Mouse (Mus musculus) liver, embryonic 18 days (tissue): ENCODE data around the gene Copz1. TPM values are rescaled to one million over a fixed set of nuclear protein-coding genes. Genes with fewer than 3 reads are reported as not detected.

Experiments
- polyA plus RNA-seq: library from polyadenylated mRNA; depleted of rRNA; stranded (reverse); fragments of >200 nt; gene quantifications from 2 replicates; pipeline ENCODE4 v1.2.3, GENCODE M21; 2012; rRNA removed

The Copz1 gene
- 123 and 127 TPM in 2 replicates for polyA plus RNA-seq

GRCm38 (mm10) chr15:103272419-103273279 is at the start of gene Copz1:
Gene Copz1 (plus strand): TSS chr15:103272714.

DNA sequence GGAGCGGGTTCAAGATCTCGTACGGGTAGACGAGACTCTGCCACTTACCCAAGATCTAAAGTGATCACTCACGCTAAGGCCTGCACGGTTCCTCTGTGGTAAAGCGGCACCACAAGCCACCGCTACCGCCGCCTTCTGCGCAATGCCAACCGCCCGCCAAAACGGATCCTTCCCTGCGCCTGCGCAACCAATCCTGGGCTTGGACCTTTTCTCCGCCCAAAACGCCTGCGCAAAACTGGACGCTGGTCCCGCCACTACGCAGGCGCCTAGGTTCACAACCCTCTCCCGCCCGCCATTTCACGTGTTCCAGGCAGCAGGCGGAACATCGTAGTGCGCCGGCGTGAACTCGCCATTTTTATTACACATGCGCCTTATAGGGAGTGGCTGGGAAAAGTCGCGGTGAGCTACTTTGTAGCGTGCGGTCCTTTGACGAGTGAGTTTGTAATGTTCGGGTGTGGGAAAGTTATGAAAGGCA is 32.8 kb upstream of the Copz1 start, which contains the start of gene Cbx5:
Cbx5 (minus strand) TSS at position 132 of the 475 bp plus-strand sequence.

DNA sequence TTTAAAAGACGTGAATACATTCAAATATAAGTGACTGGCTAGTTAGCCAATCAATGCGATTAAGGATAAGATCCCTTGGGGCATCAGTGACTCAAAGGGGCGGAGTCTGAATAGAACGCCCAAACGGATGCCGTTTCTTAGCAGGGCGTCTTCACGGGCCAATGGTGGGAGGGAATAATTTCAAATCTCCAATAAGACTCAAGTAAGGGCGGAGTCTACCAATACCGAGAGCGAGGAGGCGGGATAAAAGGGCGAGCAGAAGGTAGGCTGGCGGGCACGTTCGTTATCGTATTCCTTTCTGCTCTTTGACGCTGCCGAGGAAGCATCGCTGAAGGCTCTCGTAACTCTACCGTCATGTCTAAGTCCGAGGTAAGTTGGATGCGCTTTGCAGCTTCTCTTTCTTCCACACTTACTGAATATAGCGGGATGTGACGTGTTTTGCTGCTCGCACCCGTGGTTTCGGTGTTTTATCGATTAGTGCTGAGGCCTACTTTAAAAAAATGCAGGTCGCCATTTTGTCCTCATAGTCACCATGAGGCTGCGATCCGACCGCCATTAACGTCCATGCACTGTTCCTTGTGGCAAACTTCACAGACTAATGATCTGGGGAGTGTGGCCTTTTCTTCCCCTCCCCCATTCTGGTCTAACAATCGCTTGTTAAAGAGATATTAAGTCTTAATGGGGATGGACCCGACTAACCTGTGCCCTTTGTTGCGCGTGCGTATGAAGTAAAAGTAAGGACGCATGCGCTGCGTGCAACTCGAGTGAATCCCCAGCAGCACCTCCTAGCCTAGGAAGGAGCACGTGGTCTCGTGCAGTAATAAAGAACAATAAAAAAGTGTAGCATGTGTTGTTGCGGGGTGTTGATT is 32.1 kb upstream of the Copz1 start, which contains the start of gene Hnrnpa1:
Hnrnpa1 (plus strand) TSS at position 273 of the 869 bp plus-strand sequence.

GRCm38 (mm10) chr15:103257790-103258728 is 14.5 kb upstream of the Copz1 start, which contains the start of gene Nfe2:
Gene Nfe2 (minus strand): TSS chr15:103258403.

GRCm38 (mm10) chr15:103310365-103310910 is 37.9 kb downstream of the Copz1 start, which contains the start of gene Gpr84:
Gene Gpr84 (minus strand): TSS chr15:103310612.

GRCm38 (mm10) chr15:103339961-103340337 is 67.4 kb downstream of the Copz1 start, which contains the start of gene Zfp385a:
Gene Zfp385a (minus strand): TSS chr15:103340093.

Other genes starting within 250 kb of the Copz1 start
- 5.2 TPM in 2 replicates for gene Smug1, start 105.6 kb upstream of the Copz1 start, polyA plus RNA-seq
- gene Cbx5, start 32.9 kb upstream of the Copz1 start, polyA plus RNA-seq, result 17.1 and 17.5 TPM in 2 replicates
- gene Hnrnpa1, start 32.3 kb upstream of the Copz1 start, polyA plus RNA-seq, result 299 and 307 TPM in 2 replicates
- 105 and 117 TPM in 2 replicates for gene Nfe2, start 14.3 kb upstream of the Copz1 start, polyA plus RNA-seq
- gene Gpr84, start 37.9 kb downstream of the Copz1 start, polyA plus RNA-seq, result 0.85 and 0.87 TPM in 2 replicates
- gene Zfp385a, start 67.4 kb downstream of the Copz1 start, polyA plus RNA-seq, result 6.8 and 7.2 TPM in 2 replicates
- gene Itga5, start 94.0 kb downstream of the Copz1 start, polyA plus RNA-seq, result 12.3 and 14.7 TPM in 2 replicates
- not detected in 2 replicates for gene Gtsf1, start 157.8 kb downstream of the Copz1 start, polyA plus RNA-seq
- gene Gtsf2, start 175.8 kb downstream of the Copz1 start, polyA plus RNA-seq, result not detected in 2 replicates
- 9.7 and 10.4 TPM in 2 replicates for gene Nckap1l, start 181.1 kb downstream of the Copz1 start, polyA plus RNA-seq
- gene Pde1b, start 230.3 kb downstream of the Copz1 start, polyA plus RNA-seq, result 2.5 and 3.4 TPM in 2 replicates